Mouse (Mus musculus) liver, postnatal 0 days (tissue): Measurements from ENCODE around the gene Ndufaf2. TPM values are rescaled to one million over a fixed set of nuclear protein-coding genes. Genes with fewer than 3 reads are reported as not detected.

Experiments
- ATAC-seq: fragments of 200-750 bp; cut with Nextera tagmentation; 2 replicates; pipeline ENCODE4 v1.8.0; 2017; ENCODE audit warnings: mild to moderate bottlenecking, moderate library complexity
- DNase-seq: peaks from one replicate; pipeline ENCODE4 v3.0.0-alpha.2; 2016
- H3K27ac ChIP-seq: fragments of 300-500 bp; sonication (generic); 2 replicates; pipeline ENCODE4 v1.5.1; 2014; ENCODE audit warnings: antibody characterized with exemption, moderate library complexity, mild to moderate bottlenecking, low read depth
- H3K27me3 ChIP-seq: fragments of 300-500 bp; sonication (generic); 2 replicates; pipeline ENCODE4 v1.6.1; 2014; ENCODE audit warnings: low read length, control low read depth, mixed read lengths; ENCODE audit not compliant: insufficient read depth
- H3K36me3 ChIP-seq: fragments of 300-500 bp; sonication (generic); replicated peaks from 2 replicates; pipeline ENCODE4 v1.6.1; 2014; ENCODE audit warnings: mild to moderate bottlenecking, control low read depth, low read length, moderate library complexity, mixed read lengths; ENCODE audit not compliant: insufficient read depth
- H3K4me1 ChIP-seq: fragments of 300-500 bp; sonication (generic); 2 replicates; pipeline ENCODE4 v1.6.1; 2014; ENCODE audit warnings: antibody characterized with exemption, mild to moderate bottlenecking, control low read depth; ENCODE audit not compliant: insufficient read depth
- H3K4me2 ChIP-seq: fragments of 300-500 bp; sonication (generic); 2 replicates; pipeline ENCODE4 v1.6.1; 2014; ENCODE audit warnings: low read depth, mild to moderate bottlenecking, low read length, moderate library complexity, mixed read lengths
- H3K4me3 ChIP-seq: fragments of 300-500 bp; sonication (generic); 2 replicates; pipeline ENCODE4 v1.5.1; 2014; ENCODE audit warnings: low read depth, low read length
- H3K9ac ChIP-seq: fragments of 300-500 bp; sonication (generic); replicated peaks from 2 replicates; pipeline ENCODE4 v1.6.1; 2014; ENCODE audit warnings: mild to moderate bottlenecking, moderate library complexity
- H3K9me3 ChIP-seq: fragments of 300-500 bp; sonication (generic); 2 replicates; pipeline ENCODE4 v1.6.1; 2016; ENCODE audit warnings: mild to moderate bottlenecking, control low read depth, low read length, mixed read lengths
- CTCF ChIP-seq: sonication (generic); IDR thresholded peaks from 2 replicates; pipeline ENCODE4 v1.5.1; 2016; ENCODE audit warnings: antibody characterized with exemption, low read depth
- EP300 ChIP-seq: IDR thresholded peaks from 2 replicates; pipeline ENCODE4 v1.6.1; 2016; ENCODE audit warnings: antibody characterized with exemption, low read depth, mild to moderate bottlenecking
- WGBS: fragments of 180-500 bp; shearing (Covaris S2); extraction: QIAGEN DNeasy Blood & Tissue Kit; methylation state at CpG from one replicate; pipeline ENCODE4 v1.1.7; 2014; ENCODE audit not compliant: insufficient replicate concordance; 5-methylcytosine and 5-hydroxymethylcytosine counted together
- polyA plus RNA-seq: library from polyadenylated mRNA; unstranded; fragments of >200 nt; fragmentation: Nextera tagmentation; extraction: Ambion mirVana; gene quantifications from 2 replicates; pipeline ENCODE4 v1.2.1, GENCODE M21; 2015

Ndufaf2 gene
- polyA plus RNA-seq, 1 experiment from 2014 or later: 39.5 TPM

GRCm38 (mm10) chr13:108152650-108153372 is 5.6 kb downstream of the Ndufaf2 start:
- ATAC-seq (0 out of 2 replicates have a peak, but pooled peaks have one; percentile 19), DNase-seq (peak; percentile 51)
- Histone ChIP-seq H3K9me3 (no peaks in the 10 kb centered on the region), H3K27ac (no peak overlapping the region), H3K4me2 (no peak overlapping the region), H3K4me3 (no peak overlapping the region), H3K36me3 (no peaks in the 10 kb centered on the region), H3K9ac (no peak overlapping the region), H3K27me3 (no peaks in the 10 kb centered on the region), H3K4me1 (no peaks in the 10 kb centered on the region)
- TF ChIP-seq EP300 (no peak), CTCF (peak; percentile 74)
- WGBS: 59% methylated on average over 8 of the region's 8 CpGs

GRCm38 (mm10) chr13:108151782-108152181 is 6.6 kb downstream of the Ndufaf2 start:
- Histone ChIP-seq H3K4me1 (no peaks in the 10 kb centered on the region), H3K9me3 (no peaks in the 10 kb centered on the region), H3K27me3 (no peaks in the 10 kb centered on the region), H3K9ac (no peak overlapping the region), H3K4me3 (no peak overlapping the region), H3K4me2 (no peak overlapping the region), H3K27ac (no peak overlapping the region), H3K36me3 (no peaks in the 10 kb centered on the region)
- TF ChIP-seq CTCF (peak; percentile 87), EP300 (no peak)
- DNase-seq: no peak
- ATAC-seq: no peak

- no peaks in the 10 kb centered on the region for H3K27me3 ChIP-seq
- no peak for ATAC-seq
These were observed 14.3 kb downstream of the Ndufaf2 start for GRCm38 (mm10) chr13:108144086-108144485.

GRCm38 (mm10) chr13:108138403-108138977 is 19.9 kb downstream of the Ndufaf2 start:
- no peak overlapping the region for H3K4me2 ChIP-seq
- no peaks in the 10 kb centered on the region for H3K27me3 ChIP-seq
- 80% methylated on average over 5 of the region's 5 CpGs for WGBS
- H3K4me1 ChIP-seq: no peaks in the 10 kb centered on the region
- H3K9me3 ChIP-seq: no peaks in the 10 kb centered on the region
- no peak for ATAC-seq
- no peak overlapping the region for H3K27ac ChIP-seq
- H3K9ac ChIP-seq: no peak overlapping the region
- no peak for DNase-seq
- no peaks in the 10 kb centered on the region for H3K36me3 ChIP-seq
- no peak for TF ChIP-seq CTCF
- H3K4me3 ChIP-seq: no peak overlapping the region

More at GRCm38 (mm10) chr13:108144086-108144485, 14.3 kb downstream of the Ndufaf2 start:
- Histone ChIP-seq H3K9me3 (no peaks in the 10 kb centered on the region), H3K9ac (no peak overlapping the region), H3K27ac (no peak overlapping the region), H3K4me1 (no peaks in the 10 kb centered on the region), H3K36me3 (no peaks in the 10 kb centered on the region), H3K4me2 (no peak overlapping the region), H3K4me3 (no peak overlapping the region)
- no peak for DNase-seq
- WGBS: 87% methylated on average over 8 of the region's 8 CpGs
- no peak for TF ChIP-seq EP300

GRCm38 (mm10) chr13:108135617-108136016 is 22.8 kb downstream of the Ndufaf2 start:
- 76% methylated on average over 6 of the region's 6 CpGs for WGBS
- Histone ChIP-seq H3K9me3 (no peaks in the 10 kb centered on the region), H3K4me2 (no peak overlapping the region), H3K4me1 (no peaks in the 10 kb centered on the region), H3K4me3 (no peak overlapping the region), H3K27me3 (no peaks in the 10 kb centered on the region), H3K36me3 (no peaks in the 10 kb centered on the region), H3K27ac (no peak overlapping the region), H3K9ac (no peak overlapping the region)
- no peak for DNase-seq
- ATAC-seq: no peak
- TF ChIP-seq EP300 (no peak), CTCF (no peak)

GRCm38 (mm10) chr13:108132031-108132819 is 26.2 kb downstream of the Ndufaf2 start:
- no peaks in the 10 kb centered on the region for H3K9me3 ChIP-seq
- H3K27ac ChIP-seq: no peak overlapping the region
- ATAC-seq (no peak), DNase-seq (no peak)
- no peaks in the 10 kb centered on the region for H3K36me3 ChIP-seq
- H3K4me2 ChIP-seq: no peak overlapping the region
- no peak overlapping the region for H3K4me3 ChIP-seq
- TF ChIP-seq CTCF (no peak), EP300 (no peak)
- 68% methylated on average over 6 of the region's 6 CpGs for WGBS
- H3K27me3 ChIP-seq: no peaks in the 10 kb centered on the region
- no peaks in the 10 kb centered on the region for H3K4me1 ChIP-seq
- no peak overlapping the region for H3K9ac ChIP-seq
